Mouse (Mus musculus) layer of hippocampus, adult 9-11 months (tissue): ENCODE results near the gene Poglut1.
A peak's percentile ranks its signal among the peaks of the same experiment; 100 is the strongest.

Source experiments
- DNase-seq: peaks from one replicate; pipeline ENCODE4 v3.0.0; 2022

Poglut1 gene

DNA sequence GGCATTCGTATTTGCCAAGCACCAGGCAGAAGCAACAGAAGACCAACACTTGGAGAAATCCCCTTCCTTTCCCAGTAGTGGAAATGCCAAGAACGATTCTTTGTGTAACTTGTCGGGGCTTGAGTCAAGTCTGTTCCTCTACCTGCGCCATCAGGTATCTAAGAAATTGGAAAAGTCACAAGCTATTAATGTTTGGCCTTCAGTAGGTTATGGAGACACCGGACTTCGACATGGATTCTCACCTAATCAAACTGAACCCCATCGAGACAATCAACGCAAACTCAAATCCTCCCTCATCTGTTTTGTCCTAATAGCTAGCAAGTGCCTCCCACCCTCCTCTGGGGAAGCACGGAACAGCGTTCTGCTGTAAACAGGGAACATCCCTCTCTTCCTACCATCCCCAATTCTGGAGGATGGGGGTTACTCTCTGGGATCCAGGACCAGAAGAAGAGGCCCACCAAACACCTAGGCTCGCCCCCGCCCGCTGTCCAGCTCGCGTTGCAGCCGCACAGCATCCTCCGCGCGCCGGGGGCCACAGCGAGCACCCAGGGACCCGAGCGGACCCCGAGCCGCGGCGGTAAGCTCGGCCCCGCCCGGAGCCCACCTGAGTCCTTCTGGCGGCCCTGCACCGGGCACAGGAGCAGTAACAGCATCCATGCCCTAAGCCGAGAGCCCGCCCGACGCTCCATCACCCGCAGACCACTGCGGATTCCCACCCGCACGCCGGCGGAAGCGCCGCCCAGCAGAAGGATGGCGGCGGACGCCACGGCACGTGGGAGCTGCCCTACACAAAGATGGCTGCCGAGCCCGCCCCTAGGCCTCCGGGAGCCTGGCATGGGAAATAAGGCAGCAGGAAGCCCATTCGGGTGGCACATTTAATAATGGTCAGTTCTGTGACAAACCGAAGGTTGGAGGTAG is at the start of gene Poglut1:
TSS of gene Poglut1 (minus strand) at position 780 of the 918 bp plus-strand sequence.
- peak; percentile 83 for DNase-seq

DNA sequence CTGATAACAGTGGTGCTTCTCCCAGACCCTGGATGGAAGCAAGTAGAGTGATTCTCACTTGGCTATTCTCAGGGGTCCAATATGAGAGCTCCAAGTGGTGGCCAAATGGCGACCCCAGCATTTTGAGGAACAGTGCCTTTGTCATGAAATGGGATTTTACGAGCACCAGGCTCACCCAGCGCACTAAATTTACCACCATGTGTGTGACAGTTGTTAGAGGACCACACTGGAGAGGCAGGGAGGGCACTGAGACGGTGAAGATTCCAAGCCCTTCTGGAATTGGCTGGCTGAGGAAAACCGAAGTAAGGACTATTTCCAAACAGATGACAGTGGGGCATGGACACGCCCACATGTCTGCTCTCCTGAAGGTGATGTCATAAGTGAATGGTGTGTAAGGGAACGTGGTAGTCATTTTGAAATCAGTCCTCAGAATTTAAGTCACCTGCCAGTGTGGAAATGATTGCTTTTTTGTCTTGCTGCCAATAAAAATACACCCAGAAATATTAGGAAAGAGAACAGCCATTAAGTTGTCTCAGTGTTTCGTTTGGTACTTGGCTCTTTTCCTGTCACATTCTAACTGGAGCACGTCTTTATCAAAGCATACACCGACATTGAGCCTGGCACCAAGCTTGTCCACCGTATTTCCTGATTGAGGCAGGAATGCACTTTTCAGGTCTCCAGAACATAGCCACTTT is 49.1 kb upstream of the Poglut1 start:
- DNase-seq, result no peak

DNA sequence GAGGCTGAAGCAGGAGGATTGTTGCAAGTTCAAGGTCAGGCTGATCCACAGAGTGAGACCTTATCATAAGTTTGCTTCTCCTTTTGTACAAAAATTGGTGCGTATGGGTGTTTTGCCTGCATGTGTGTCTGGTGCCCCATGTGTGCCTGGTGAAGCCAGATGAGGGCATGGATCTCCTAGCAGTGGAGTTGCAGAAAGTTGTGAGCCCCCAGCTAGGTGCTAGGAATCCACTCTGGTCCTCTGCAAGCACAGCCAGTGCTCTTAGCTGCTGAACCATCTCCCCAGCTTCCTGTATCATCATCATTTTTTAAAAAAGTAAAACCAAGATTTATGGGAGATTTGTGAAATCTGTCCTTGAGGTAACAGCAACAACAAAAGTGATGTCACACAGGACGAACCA is 46.6 kb upstream of the Poglut1 start:
- no peak for DNase-seq

- DNase-seq, result no peak
These were observed 46.0 kb upstream of the Poglut1 start for GRCm38 (mm10) chr16:38596099-38596498.

- no peak for DNase-seq
These were observed 44.4 kb upstream of the Poglut1 start for GRCm38 (mm10) chr16:38594435-38594834.

DNA sequence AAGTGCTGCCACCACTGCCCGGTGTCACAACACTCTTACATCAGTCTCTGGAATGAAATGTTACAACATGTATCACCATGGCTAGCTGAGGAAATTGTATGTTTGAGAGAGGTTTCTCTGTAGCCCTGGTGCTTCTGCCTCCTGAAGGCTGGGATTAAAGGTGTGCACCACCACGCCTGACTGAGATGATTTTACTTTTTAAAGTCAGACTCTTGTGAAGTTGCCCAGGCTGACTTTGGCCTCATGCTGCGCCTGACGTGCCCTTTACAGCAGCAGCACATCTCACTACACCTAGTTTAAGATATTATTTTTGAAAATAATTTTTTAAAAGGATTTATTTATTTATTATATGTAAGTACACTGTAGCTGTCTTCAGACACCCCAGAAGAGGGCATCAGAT is 42.9 kb upstream of the Poglut1 start:
- no peak for DNase-seq

DNA sequence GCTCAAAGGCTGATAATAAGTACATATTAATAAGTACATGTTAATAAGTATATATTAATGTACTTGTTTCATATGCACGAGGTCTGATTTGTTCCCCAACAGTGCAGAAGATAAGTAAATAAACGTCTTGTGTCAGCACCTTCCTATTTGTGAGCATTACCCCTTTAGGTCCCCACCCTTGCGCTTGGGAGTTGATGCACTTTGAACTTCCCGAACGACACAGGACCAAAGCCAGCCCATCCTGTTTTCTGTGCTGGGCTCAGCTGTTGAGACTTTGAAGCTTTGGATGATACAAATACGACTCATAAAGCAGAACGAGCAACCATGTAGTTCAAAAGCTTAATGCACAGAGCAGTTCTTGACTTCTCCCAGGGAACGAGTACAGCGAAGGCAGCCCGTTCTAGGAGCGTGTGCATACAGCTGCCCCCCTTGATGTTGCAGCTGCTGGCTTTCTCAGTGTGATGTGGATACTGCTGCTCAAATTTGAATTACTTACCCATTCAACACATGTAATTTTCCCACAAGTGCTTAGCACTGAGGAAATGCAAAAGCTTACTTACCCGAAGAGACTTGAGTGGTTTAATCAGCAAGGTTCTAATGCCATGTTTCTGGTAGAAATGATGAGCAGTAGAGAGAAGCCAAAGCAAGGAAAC is 42.1 kb upstream of the Poglut1 start:
- DNase-seq, result no peak

GRCm38 (mm10) chr16:38591506-38591905 is 41.4 kb upstream of the Poglut1 start:
- no peak for DNase-seq

GRCm38 (mm10) chr16:38587572-38587971 is 37.5 kb upstream of the Poglut1 start:
- no peak for DNase-seq

DNA sequence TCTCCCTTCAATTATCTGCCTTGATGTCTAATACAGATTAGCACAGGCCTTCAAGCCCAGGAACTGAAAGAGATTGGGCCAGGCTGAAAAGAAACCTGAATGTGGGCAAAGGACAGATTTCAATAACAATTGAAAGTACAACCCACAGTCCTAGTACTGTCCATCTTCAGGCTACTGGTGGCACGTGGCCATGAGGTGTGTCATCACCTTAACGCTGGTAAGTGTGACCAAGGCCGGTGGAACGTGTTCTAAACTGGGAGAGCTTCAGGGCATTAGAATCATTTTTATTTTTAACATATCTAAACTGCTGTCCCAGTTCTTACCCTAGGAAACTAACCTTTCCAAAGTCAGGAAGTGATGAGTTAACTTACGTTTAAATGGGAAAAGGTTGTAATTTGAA is 37.1 kb upstream of the Poglut1 start:
- DNase-seq, result no peak

- no peak for DNase-seq
These were observed 35.1 kb upstream of the Poglut1 start for GRCm38 (mm10) chr16:38585186-38585585.

GRCm38 (mm10) chr16:38584761-38585160 is 34.7 kb upstream of the Poglut1 start:
- DNase-seq, result no peak

- DNase-seq, result no peak
These were observed 21.4 kb upstream of the Poglut1 start for GRCm38 (mm10) chr16:38571481-38571880.

- no peak for DNase-seq
These were observed 18.1 kb upstream of the Poglut1 start for GRCm38 (mm10) chr16:38568192-38568591.

DNA sequence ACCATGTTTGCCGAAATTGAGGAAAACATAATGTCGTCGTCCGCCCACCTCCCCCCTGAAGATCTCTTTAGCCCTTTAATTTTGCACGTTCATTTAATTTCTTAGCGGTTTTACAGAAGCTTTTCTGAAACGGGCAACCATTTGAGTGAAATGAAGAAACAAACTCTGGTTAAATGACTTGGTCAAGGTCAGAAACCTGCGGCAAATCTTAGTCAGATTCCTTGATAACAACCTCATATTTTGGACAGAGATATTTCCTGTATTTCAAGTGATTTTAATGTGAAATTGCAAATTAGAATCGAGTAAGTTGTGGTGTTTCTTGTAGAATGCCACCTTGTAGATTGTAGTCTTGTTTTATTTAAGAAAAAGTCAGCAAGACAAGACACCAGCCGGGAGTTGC is 13.5 kb upstream of the Poglut1 start:
- DNase-seq, result no peak

- DNase-seq, result no peak
These were observed 12.9 kb upstream of the Poglut1 start for GRCm38 (mm10) chr16:38562968-38563327.

DNA sequence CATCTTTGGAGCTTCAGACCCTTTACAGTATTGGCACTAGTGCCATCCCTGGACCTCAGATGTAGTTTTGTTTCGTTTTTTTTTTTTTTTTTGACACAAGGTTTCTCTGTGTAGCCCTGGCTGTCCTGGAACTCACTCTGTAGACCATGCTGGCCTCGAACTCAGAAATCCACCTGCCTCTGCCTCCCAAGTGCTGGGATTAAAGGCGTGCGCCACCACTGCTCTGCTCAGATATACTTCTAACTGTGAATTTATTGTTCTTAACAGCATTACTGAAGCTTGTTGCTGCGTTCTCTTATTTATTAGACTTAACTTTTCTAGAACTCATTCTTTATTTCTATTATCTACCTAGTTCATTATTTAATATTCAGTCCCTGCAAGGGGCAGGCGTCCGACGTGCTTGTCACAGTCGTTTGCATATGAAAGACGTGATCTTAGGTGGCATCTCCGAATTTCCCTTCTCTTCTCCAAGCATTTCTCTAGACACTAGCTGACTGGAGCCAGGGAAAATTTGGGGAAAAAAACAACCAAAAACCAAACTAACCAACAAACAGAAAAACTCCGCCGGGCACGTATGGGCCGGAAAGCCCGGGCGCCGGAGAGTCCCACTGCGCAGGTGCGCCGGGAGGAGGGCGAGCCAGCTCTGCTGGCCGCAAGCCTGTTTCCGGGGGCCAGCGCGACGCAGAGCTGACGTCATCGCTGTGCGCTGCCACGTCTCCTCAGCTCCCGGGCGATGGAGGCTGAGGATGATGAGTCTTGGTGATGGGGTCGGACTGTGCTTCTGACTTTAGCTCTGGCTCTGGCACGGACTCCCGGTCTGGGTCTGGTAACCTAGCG is 12.3 kb upstream of the Poglut1 start:
- DNase-seq, result peak; percentile 93

DNA sequence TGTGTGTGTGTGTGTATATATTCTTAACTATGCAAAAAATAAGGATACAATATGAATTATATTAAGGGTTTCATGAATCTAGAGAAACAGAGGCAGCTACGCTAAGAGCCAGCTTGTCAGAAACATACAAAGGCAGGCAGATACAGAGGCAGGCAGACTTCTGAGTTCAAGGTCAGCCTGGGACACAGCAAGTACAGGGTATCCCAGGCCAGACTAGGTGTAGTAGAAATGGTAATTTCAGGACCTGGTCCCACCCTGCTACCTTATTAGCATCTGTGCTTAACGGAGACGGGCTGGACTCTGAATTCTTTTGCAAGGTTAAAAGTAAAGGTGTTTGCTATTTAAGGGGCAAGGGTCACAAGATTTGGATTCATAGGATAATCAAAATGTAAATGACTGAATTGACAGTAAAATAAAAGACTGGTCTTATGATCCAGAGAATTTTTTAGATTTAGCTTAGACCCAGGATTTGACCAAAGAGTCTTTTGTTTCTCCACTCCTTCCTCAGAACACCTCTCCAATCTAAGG is 8.2 kb upstream of the Poglut1 start, which contains the start of gene Tmem39a:
TSS of gene Tmem39a (plus strand) at position 478 of the 528 bp plus-strand sequence.
- DNase-seq, result no peak

GRCm38 (mm10) chr16:38555988-38556387 is 5.9 kb upstream of the Poglut1 start:
- peak; percentile 33 for DNase-seq

- DNase-seq, result no peak
These were observed 2.1 kb downstream of the Poglut1 start for GRCm38 (mm10) chr16:38548000-38548399.

- no peak for DNase-seq
These were observed 11.2 kb downstream of the Poglut1 start for GRCm38 (mm10) chr16:38538716-38539380.
